Mouse (Mus musculus) G1E (cell line): ENCODE measurements around the gene Tmem39b.

Experiments
- CTCF ChIP-seq: IDR thresholded peaks from 2 replicates; pipeline ENCODE4 v1.5.1; 2012; ENCODE audit warnings: low read depth, low read length, inconsistent platforms, mixed read lengths
- GATA2 ChIP-seq: IDR thresholded peaks from 2 replicates; pipeline ENCODE4 v1.6.1; 2012; ENCODE audit warnings: low read depth, low read length, inconsistent platforms, borderline replicate concordance
- POLR2AphosphoS5 ChIP-seq: IDR thresholded peaks from 2 replicates; pipeline ENCODE4 v1.6.1; 2012; ENCODE audit warnings: low read depth, low read length, inconsistent platforms; ENCODE audit not compliant: insufficient replicate concordance

GRCm38 (mm10) chr4:129696158-129696985 lies at the start of gene Tmem39b:
- no peak for TF ChIP-seq POLR2AphosphoS5
- no peak for TF ChIP-seq GATA2
- no peak for TF ChIP-seq CTCF
